Mouse (Mus musculus) mouse embryonic stem cell (cell line): ENCODE measurements around the gene Ppp6r1.

Experiments
- in situ Hi-C, 2 experiments: fragments of 300-500 bp; cut with MboI; formaldehyde crosslinking; loops; 1 replicate in 1 of 2; 3 replicates in 1 of 2; pipeline ENCODE4 v1.14.3; 2019 to 2020; ENCODE audit warnings: low sequenced_read_pairs in 2 of 2, low pct_unique_long_range_greater_than_20kb in 1 of 2, mixed read lengths in 1 of 2; ENCODE audit not compliant: unreplicated experiment in 1 of 2

The Ppp6r1 gene

DNA sequence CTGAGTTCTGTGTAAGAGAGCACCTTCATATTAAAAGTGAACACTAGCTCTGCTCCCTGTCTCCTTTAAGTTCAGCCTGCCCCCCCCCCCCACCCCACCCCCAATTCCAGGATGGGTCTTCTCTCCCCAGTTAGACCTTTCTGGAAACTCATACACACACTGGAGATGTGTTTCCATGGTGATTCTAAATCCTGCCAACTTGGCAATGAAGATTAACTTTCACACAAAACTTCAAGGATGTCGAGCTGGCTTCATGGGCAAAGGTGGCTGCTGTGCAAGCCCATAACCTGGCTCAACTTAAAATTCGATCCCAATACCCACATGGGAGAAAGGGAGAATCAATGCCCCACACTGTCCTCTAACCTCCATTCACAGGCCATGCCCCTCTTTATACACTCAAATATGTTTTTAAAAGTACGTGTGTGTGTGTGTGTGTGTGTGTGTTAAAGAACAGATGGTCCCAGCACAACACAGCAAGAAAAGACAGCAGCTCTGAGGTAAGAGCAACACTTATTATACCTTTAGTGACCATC lies 1.2 kb upstream of the Ppp6r1 start:
- in situ Hi-C loops = no loop called here

GRCm38 (mm10) chr7:4658128-4658907 lies 501 bp downstream of the Ppp6r1 start:
- in situ Hi-C loops = no loop called here

DNA sequence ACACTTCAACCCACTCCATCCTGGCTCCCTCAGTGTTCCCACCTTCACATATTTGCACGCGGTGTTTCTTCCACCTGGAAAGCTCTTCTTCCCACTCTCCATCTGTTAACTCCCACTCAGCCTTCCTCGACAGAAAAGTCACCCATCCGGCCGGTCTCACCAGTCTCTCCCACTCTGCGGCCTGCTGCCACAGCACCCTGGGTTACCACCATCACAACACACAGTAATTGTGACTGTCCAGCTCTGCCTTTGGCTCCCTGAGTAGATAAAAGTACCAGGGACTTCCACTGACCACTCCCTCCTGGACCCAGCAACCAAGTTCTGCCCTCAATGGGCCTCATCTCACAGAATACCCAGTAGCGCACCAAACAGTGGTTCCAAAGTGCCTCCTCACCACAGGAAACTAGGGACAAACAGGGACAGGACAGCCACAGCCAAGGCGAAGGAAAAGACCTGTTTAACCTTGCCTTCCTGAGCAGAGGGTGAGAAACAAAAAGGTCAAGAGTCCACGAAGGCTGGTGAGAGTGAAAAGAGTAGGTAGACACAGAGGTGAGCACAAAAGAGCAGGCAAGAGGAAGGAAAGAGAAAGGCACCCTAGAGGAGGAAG lies 1.2 kb downstream of the Ppp6r1 start:
- in situ Hi-C loops = no loop called here

- in situ Hi-C loops = no loop called here
Measured at GRCm38 (mm10) chr7:4656818-4657217, 2.0 kb downstream of the Ppp6r1 start.

- in situ Hi-C loops = no loop called here
Measured at GRCm38 (mm10) chr7:4655916-4656315, 2.9 kb downstream of the Ppp6r1 start.

DNA sequence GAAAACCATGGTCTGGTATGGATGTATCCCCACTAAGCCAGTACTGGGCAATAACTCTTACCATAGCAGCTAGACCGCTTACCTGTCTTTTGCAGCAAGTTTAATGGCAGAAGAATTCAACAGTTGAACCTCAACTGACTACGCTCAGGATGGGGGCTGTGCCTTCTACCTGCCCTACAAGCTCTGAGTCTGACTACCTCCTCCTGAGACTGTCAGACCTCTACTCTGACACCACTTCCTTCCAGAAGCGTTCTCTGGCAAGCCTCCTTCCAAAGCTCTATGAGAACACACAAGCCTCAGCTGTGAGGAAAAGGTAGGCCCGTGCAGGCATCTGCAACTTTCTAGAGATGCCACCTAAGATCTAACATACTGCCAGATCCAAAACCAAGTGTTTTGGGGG lies 3.4 kb downstream of the Ppp6r1 start:
- in situ Hi-C loops = no loop called here

GRCm38 (mm10) chr7:4654221-4654620 lies 4.6 kb downstream of the Ppp6r1 start:
- in situ Hi-C loops = no loop called here

DNA sequence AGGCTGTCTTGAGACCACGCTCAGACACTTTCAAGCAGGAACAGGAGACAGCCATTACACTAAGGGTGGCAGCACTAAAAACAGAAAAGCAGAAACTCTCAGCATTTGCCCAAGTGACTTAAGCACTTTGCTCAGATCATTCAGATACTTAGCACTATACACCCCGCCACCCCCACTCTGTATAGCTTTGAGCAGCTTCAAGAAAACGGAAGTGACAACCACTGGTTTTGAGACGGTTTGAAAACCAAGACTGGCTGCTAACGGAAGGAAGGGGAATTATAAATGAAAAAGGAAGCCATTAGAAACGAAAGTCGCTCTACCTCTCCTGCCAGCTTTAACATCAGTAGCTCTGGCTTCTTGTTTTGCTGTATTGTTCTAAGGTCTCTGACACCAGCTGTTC lies 5.0 kb downstream of the Ppp6r1 start:
- in situ Hi-C loops = no loop called here

DNA sequence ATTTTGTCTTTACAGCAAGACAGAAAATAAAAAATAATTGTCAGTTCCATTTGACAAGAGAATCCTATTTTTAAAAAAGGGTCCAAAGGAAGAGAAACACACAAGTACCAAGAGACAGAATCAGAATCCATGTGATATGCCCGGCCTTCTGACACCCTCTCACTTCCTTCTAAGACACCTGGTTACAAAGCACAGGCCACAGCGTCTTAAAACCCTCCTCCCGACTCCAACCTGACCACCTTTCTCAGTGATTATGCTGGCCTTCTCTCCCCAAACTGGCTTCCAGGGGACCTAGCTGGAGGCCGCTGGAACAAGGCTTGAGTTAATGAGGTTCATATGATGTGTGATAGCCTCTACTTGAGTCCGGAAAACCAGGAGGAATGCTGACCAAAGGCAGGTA lies 5.5 kb downstream of the Ppp6r1 start:
- in situ Hi-C loops = no loop called here

DNA sequence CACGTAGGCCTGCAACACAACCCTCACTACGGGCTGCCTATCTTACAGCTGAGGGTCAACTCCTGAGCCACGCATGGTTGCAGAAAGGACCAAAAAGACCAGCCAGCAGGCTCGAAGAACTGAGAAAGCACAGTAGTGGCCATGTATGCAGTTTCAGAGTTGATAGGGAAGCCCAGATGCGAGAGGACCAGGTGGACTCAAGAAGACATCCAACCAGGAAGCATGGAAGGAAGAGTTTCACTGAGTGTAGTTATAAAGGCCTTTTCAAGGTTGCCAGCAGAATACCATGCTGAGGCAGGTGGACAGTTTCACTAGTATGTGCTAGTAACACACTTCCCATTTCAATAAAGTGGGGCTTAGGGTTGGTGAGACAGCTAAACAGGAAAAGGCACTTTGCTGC lies 6.1 kb downstream of the Ppp6r1 start:
- in situ Hi-C loops = no loop called here

DNA sequence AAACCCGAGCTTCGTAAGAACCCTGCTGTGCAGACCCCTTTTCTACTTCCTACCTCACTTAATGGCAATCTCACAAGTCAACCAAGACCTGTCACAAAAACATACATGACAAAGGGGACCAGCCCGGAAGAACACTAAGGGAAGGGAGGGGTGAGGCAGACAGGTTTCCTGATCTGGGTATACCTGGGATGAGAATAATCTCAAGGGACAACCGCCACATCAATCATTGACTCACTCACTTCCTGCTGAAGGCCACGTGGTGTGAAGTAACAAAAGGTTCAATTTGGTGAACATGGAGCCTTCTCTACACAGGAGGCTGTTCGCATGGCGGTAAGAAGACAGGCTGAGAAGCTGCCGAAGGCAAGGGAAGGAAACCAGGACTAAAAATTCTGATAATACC lies 7.2 kb downstream of the Ppp6r1 start:
- in situ Hi-C loops = no loop called here

DNA sequence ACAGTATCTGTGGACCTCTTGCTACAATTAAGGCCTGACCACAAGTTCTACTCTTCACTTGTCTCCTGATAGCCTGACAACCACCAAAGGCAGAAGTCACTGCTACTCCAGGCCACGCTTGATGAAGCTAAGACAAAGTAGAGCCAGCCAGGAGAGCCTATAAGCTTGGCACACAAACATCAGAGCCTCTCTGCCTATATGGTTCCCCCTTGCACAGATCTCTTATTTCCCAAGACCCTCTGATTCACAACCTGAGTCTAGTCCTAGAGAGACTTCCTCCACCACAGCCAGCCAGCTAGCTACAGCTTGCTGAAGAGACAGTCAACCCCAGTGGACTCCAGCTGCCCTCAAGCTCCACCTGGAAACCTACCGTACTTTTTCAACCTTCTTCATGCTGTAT lies 10.8 kb downstream of the Ppp6r1 start:
- in situ Hi-C loops = no loop called here

- in situ Hi-C loops = no loop called here
Measured at GRCm38 (mm10) chr7:4647291-4647690, 11.5 kb downstream of the Ppp6r1 start.

DNA sequence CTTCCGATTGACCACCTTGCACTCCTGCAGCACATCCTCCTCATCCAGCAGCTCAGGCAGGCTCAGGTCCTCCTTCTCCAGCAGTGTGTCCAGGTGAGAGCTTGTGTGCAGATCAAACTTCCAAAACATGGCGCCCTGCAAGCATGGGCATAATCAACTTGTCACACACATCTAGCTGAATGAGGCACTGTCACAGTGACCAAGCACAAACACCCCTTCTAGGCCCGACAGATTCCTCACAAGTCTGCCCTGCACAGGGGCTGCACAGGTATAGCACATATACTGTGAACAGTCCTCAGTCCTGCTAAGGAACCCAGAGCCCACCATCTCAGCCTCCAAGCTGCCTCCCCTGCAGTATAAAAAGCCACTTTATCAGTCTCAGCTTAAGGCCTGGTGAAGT lies 12.0 kb downstream of the Ppp6r1 start:
- in situ Hi-C loops = no loop called here

DNA sequence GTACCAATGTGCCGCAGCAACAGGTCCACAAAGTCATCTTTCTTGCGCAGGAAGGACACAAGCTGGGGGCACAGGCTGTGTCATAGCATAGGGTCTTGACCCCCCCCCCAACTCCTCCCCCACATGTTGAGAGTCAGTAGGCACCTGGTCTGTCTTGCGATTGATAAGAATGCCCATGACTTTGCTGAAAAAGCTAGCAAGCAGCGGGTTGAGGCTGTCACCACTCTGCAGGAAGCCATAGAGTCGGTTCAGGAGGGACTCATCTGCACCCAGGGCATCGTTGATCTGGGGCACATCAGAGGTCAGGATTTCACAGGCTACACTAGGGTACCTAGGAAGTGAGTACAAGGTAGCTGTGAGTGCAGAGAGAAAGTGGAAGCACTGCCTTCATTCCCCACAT lies 15.6 kb downstream of the Ppp6r1 start:
- in situ Hi-C loops = no loop called here

- in situ Hi-C loops = no loop called here
Measured at GRCm38 (mm10) chr7:4641956-4642355, 16.9 kb downstream of the Ppp6r1 start.

GRCm38 (mm10) chr7:4641155-4641554 lies 17.7 kb downstream of the Ppp6r1 start:
- in situ Hi-C loops = no loop called here

- in situ Hi-C loops = no loop called here
Measured at GRCm38 (mm10) chr7:4636179-4636578, 22.6 kb downstream of the Ppp6r1 start.

- in situ Hi-C loops = no loop called here
Measured at GRCm38 (mm10) chr7:4631031-4631430, 27.8 kb downstream of the Ppp6r1 start, which contains the start of gene Tmem86b. Tmem86b (minus strand) TSS chr7:4631422.

DNA sequence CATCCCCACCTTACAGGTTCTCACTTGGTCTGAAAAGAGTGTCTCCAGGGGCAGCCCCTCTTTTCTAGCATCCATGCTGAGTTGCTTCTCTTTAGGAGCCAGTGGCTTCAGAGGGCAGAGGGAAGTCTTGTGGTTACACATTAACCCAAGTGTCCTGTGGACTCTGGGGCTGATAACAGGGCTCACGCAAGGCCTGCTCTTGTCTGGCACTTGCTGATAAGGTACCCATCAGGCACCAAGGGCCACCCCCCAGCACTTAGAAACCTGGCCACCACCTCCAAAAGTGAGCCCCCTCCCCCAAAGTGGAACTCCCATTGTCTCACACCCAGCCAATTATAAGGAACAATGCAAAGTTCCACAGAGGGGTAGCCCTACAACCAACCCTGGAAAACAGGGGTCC lies 28.6 kb downstream of the Ppp6r1 start:
- in situ Hi-C loops = no loop called here
